Mouse (Mus musculus) stomach, postnatal 0 days (tissue): ENCODE measurements around the gene Hist1h2ak. TPM values are rescaled to one million over a fixed set of nuclear protein-coding genes. Genes with fewer than 3 reads are reported as not detected.
"Not testable (repeated sequence)": the region's sequence is repeated elsewhere in the genome, so short reads cannot be mapped to it uniquely, and the experiment has no call there.

Experiments
- ATAC-seq: fragments of 200-750 bp; cut with Nextera tagmentation; 2 replicates; pipeline ENCODE4 v1.8.0; 2017; ENCODE audit not compliant: low FRiP score, low TSS enrichment
- DNase-seq: peaks from one replicate; pipeline ENCODE4 v3.0.0-alpha.2; 2016; ENCODE audit warnings: low spot score
- H3K27ac ChIP-seq: fragments of 300-500 bp; sonication (generic); replicated peaks from 2 replicates; pipeline ENCODE4 v1.5.1; 2014; ENCODE audit warnings: mild to moderate bottlenecking, control low read depth
- H3K27me3 ChIP-seq: fragments of 300-500 bp; sonication (generic); 2 replicates; pipeline ENCODE4 v1.6.1; 2014; ENCODE audit warnings: low read length; ENCODE audit not compliant: control insufficient read depth, insufficient read depth
- H3K36me3 ChIP-seq: fragments of 300-500 bp; sonication (generic); 2 replicates; pipeline ENCODE4 v1.6.1; 2014; ENCODE audit warnings: low read length, mixed read lengths; ENCODE audit not compliant: control insufficient read depth, insufficient read depth
- H3K4me1 ChIP-seq: fragments of 300-500 bp; sonication (generic); replicated peaks from 2 replicates; pipeline ENCODE4 v1.6.1; 2014; ENCODE audit warnings: antibody characterized with exemption; ENCODE audit not compliant: control insufficient read depth, insufficient read depth
- H3K4me2 ChIP-seq: fragments of 300-500 bp; sonication (generic); replicated peaks from 2 replicates; pipeline ENCODE4 v1.6.1; 2014; ENCODE audit warnings: low read depth, mild to moderate bottlenecking, control low read depth, moderate library complexity
- H3K4me3 ChIP-seq: fragments of 300-500 bp; sonication (generic); 2 replicates; pipeline ENCODE4 v1.5.1; 2014; ENCODE audit warnings: low read depth, low read length, control low read depth
- H3K9ac ChIP-seq: fragments of 300-500 bp; sonication (generic); 2 replicates; pipeline ENCODE4 v1.6.1; 2014; ENCODE audit warnings: mild to moderate bottlenecking, low read length, control low read depth, mixed read lengths
- H3K9me3 ChIP-seq: fragments of 300-500 bp; sonication (generic); 2 replicates; pipeline ENCODE4 v1.6.1; 2016; ENCODE audit warnings: low read length; ENCODE audit not compliant: control insufficient read depth
- CTCF ChIP-seq: IDR thresholded peaks from 2 replicates; pipeline ENCODE4 v1.5.1; 2016; ENCODE audit warnings: antibody characterized with exemption, low read depth, mild to moderate bottlenecking, moderate library complexity
- EP300 ChIP-seq: optimal IDR thresholded peaks from 2 replicates; pipeline ENCODE3; 2016; ENCODE audit warnings: antibody characterized with exemption
- WGBS: fragments of 180-500 bp; shearing (Covaris S2); extraction: QIAGEN DNeasy Blood & Tissue Kit; methylation state at CpG from one replicate; pipeline ENCODE4 v1.1.7; 2014; 5-methylcytosine and 5-hydroxymethylcytosine counted together
- polyA plus RNA-seq: library from polyadenylated mRNA; unstranded; fragments of >200 nt; fragmentation: Nextera tagmentation; extraction: Ambion mirVana; gene quantifications from 2 replicates; pipeline ENCODE4 v1.2.1, GENCODE M21; 2015

Hist1h2ak gene
- polyA plus RNA-seq, result 7.3 and 19.3 TPM in 2 replicates

DNA sequence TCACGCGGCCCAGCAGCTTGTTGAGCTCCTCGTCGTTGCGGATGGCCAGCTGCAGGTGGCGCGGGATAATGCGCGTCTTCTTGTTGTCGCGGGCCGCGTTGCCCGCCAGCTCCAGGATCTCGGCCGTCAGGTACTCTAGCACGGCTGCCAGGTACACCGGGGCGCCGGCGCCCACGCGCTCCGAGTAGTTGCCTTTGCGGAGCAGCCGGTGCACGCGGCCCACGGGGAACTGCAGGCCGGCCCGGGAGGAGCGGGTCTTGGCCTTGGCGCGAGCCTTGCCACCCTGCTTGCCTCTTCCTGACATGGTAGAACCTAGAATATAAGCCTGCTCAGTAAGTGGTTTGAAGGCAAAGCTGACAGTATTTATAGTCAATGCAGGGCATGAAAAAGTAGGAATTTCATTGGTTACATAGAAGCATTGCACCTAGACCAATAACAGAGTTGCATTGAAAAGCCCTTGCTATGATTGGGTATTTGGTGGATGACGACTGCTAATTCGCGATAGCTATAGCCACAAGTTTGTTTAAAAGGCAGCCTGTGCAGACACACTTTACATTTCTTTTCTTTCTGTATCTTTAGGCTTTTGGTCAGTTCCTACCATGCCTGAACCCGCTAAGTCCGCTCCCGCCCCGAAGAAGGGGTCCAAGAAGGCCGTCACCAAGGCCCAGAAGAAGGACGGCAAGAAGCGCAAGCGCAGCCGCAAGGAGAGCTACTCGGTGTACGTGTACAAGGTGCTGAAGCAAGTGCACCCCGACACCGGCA lies at the start of gene Hist1h2ak, which contains the start of gene Hist1h2bn:
Gene Hist1h2ak (minus strand): TSS at position 304 of the 762 bp plus-strand sequence.
Gene Hist1h2bn (plus strand): TSS at position 600 of the 762 bp plus-strand sequence.
- peak within 1 kb of the TSS; percentile 43 for H3K4me3 ChIP-seq
- peak within 1 kb of the TSS; percentile 55 for H3K9ac ChIP-seq
- H3K4me2 ChIP-seq, result peak within 1 kb of the TSS; percentile 66
- not testable (repeated sequence) for H3K4me1 ChIP-seq, H3K27me3 ChIP-seq, H3K9me3 ChIP-seq, H3K36me3 ChIP-seq
- WGBS, result 0% methylated on average over 37 of the region's 50 CpGs
- peak within 1 kb of the TSS; percentile 91 for H3K27ac ChIP-seq
- TF ChIP-seq CTCF, result peak; percentile 50
- DNase-seq (peak; percentile 65), ATAC-seq (peak; percentile 97)

DNA sequence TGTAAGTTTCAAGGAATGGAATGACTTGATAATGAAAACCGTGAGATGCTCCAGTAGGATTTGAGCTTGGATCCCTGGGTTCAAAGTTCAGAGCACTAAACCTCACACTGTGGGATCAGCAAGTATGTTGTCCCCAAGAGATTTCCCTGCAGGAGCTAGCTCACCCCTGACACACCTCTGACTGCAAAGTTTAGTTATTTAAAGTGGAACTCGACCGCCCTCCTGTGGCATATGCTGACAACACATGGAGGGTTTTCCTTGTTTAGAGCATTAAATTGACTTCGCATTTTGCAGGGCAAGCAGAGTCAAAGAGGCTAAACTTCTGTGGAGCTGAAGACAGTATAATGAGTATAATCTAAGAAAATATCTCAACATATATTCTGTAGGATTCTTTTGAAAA lies 49.4 kb upstream of the Hist1h2ak start:
- H3K4me1 ChIP-seq, H3K4me2 ChIP-seq, H3K27ac ChIP-seq, H3K27me3 ChIP-seq, H3K9me3 ChIP-seq, H3K36me3 ChIP-seq, H3K9ac ChIP-seq, H3K4me3 ChIP-seq, DNase-seq: not testable (repeated sequence)
- WGBS, result no CpG with 5 or more reads among the region's 4 CpGs
- peak; percentile 82 for ATAC-seq

- H3K9ac ChIP-seq, ATAC-seq: not testable (repeated sequence)
These were observed 43.5 kb upstream of the Hist1h2ak start for GRCm38 (mm10) chr13:21797163-21797562.

DNA sequence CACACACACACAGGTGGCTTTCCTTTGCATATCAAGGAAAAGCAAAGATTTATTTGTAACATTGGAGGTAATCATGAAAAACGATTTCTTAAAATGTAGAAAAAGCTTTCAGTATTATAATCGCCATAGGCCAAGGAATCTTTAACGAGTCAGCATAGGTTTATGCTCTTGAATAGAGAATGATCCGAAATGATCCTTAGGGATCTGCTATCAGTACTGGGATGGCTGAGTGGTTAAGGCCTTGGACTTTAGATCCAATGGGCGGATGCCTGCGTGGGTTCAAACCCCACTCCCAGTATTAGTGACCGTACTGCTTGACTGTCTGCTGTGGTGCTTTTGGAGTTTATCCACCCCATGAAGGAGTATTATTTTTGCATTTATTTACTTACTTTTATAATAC lies 42.0 kb upstream of the Hist1h2ak start:
- Histone ChIP-seq H3K4me1 (no peaks in the 10 kb centered on the region), H3K9me3 (no peaks in the 10 kb centered on the region), H3K27me3 (no peaks in the 10 kb centered on the region), H3K4me2 (no peak overlapping the region), H3K9ac (no peak overlapping the region), H3K27ac (no peak overlapping the region), H3K4me3 (no peak overlapping the region), H3K36me3 (no peaks in the 10 kb centered on the region)
- DNase-seq (no peak), ATAC-seq (no peak)
- 91% methylated on average over 7 of the region's 7 CpGs for WGBS
- TF ChIP-seq EP300 (no peak), CTCF (no peak)

More at GRCm38 (mm10) chr13:21797163-21797562, 43.5 kb upstream of the Hist1h2ak start:
- not testable (repeated sequence) for DNase-seq, H3K27ac ChIP-seq, H3K4me3 ChIP-seq, H3K9me3 ChIP-seq, H3K36me3 ChIP-seq, H3K4me1 ChIP-seq, H3K4me2 ChIP-seq, H3K27me3 ChIP-seq

DNA sequence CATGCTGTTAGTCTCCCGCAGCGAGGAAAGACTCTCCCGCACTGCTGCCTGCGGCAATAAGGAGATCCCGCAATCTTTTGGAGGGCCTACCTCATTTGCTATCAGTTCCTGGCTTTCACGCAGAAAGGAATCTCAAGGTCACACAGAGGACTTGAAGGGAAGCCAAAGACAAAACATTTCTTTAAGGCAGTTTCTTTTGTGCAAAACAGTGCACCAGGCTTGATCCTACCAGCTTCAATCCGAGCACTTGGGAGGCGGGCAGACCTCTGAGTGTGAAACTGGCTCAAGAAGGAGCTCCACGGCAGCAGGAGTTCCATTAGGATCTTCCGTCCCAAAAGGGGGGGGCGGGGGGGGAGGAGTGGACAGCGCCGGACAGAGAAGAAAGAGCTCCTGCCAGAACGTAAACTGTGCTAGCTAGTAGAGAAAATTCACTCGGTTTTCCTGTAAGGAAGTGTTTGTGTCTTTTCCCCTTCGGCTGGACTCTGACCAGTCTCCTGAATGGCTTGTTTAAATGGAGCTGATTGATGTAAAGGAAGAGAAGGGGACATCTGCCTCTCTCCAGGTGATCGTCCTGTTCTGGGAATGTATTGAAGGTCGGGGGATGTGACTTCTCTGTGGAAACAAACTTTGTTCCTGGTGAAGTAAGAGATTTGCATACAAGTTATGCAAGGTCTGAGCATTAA lies 37.1 kb upstream of the Hist1h2ak start:
- DNase-seq (peak; percentile 22), ATAC-seq (no peak)
- 13% methylated on average over 16 of the region's 18 CpGs for WGBS
- H3K27me3 ChIP-seq, result no peaks in the 10 kb centered on the region
- 0 out of 2 replicates have a peak overlapping the region, but pooled peaks have one; percentile 1 for H3K4me3 ChIP-seq
- TF ChIP-seq CTCF (no peak), EP300 (no peak)
- H3K36me3 ChIP-seq, result no peaks in the 10 kb centered on the region
- H3K9ac ChIP-seq, result no peak overlapping the region; the same call in 1 of the 2 replicates
- H3K4me2 ChIP-seq, result peak overlapping the region; percentile 34
- H3K27ac ChIP-seq, result no peak overlapping the region
- no peaks in the 10 kb centered on the region for H3K9me3 ChIP-seq
- no peaks in the 10 kb centered on the region for H3K4me1 ChIP-seq

- H3K9me3 ChIP-seq, result no peaks in the 10 kb centered on the region
- no peaks in the 10 kb centered on the region for H3K36me3 ChIP-seq
- ATAC-seq (no peak), DNase-seq (no peak)
- H3K9ac ChIP-seq, result no peak overlapping the region
- no peaks in the 10 kb centered on the region for H3K4me1 ChIP-seq
- no peak overlapping the region for H3K27ac ChIP-seq
- no peak overlapping the region for H3K4me3 ChIP-seq
- no peak overlapping the region for H3K4me2 ChIP-seq
- WGBS, result 63% methylated on average over 6 of the region's 6 CpGs
- H3K27me3 ChIP-seq, result no peaks in the 10 kb centered on the region
- TF ChIP-seq EP300, result no peak
These were observed 36.3 kb upstream of the Hist1h2ak start for GRCm38 (mm10) chr13:21789925-21790324.
